Mouse (Mus musculus): ENCODE measurements around the gene Rasgef1c.

Gene Rasgef1c

GRCm38 (mm10) chr11:49901659-49902458 is at the start of gene Rasgef1c:
Gene Rasgef1c (plus strand): TSS chr11:49901835.
- peak; percentile 75 for DNase-seq (ENCODE audit: low read depth, low spot score)

DNA sequence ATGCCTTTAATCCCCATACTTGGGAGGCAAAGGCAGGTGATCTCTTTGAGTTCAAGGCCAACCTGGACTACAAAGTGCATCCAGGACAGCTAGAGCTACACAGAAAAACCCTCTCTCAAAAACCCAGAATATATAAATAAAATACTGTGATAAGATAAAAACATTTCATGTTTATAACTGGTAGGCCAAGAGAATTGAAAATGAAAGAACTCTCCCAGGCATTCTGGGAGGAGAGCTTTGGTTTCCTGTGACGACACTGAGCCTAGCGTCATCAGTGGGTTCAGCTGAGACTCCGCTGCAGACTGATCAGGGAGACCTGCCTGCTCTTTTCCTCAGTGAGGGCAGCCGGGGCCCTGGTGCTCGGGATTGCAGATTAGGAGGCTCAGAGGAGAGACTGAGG is 46.5 kb upstream of the Rasgef1c start:
- DNase-seq (ENCODE audit: low read depth, low spot score), result no peak

- no peak for DNase-seq (ENCODE audit: low read depth, low spot score)
Observed at GRCm38 (mm10) chr11:49861139-49861538, 40.5 kb upstream of the Rasgef1c start.

DNA sequence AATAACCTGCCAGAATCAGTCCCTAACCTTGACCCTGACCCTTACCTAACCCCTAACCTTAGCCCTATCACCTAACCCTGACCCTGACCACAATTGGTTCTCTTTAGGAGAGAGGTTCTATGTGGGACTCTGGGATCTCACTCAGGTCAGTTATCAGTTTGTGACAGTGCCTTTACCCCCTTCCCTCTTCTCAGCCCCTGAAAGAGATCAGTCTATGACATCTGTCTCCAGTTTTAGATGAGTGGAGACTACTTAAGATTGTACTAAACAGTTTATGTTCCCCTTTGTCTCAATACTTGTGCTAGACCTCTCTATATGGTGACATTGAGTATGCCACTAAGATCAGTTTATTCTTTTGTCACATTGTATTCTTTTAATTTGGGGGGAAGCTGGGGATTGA is 37.7 kb upstream of the Rasgef1c start:
- DNase-seq (ENCODE audit: low read depth, low spot score), result no peak

DNA sequence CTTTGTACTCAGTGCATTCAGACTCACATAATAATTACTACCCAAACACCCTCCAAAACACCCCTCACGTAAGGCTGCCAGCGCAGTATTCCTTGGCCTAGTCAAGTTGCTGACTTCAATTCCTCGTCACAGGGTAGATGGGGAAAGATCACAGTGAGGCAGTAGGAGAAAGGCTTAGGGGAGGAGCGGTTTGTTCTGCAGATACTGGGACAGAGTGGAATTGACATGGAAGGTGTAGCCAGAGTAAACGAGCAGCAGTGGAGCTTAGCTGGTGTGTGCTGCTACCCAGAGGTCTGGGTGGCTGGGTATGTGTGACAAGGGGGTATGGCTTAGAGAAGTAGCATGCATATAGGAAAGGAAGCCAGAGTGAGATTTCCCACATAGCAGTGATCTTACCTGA is 34.3 kb upstream of the Rasgef1c start:
- DNase-seq (ENCODE audit: low read depth, low spot score), result no peak

- peak; percentile 63 for DNase-seq (ENCODE audit: low read depth, low spot score)
Observed at GRCm38 (mm10) chr11:49869762-49870161, 31.9 kb upstream of the Rasgef1c start.

DNA sequence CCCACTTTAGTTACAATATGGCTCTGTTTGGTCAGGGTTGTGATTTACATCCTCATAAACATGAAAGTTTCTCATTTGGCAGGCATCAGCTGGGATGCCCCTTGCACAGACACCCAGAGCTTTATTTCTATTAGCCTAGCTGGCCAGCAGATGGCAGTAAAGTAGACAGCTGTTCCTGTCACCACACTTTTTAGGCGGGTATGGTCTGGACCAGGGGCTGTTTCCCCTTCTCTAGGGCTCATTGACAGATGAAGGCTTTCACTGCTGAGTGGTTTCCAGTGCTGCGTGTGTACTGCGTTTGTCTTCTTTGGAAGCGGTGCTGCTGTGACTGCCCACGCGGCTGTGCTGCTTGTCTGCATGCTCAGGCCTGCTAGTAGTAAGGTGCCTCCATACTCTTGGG is 29.7 kb upstream of the Rasgef1c start:
- peak; percentile 72 for DNase-seq (ENCODE audit: low read depth, low spot score)

DNA sequence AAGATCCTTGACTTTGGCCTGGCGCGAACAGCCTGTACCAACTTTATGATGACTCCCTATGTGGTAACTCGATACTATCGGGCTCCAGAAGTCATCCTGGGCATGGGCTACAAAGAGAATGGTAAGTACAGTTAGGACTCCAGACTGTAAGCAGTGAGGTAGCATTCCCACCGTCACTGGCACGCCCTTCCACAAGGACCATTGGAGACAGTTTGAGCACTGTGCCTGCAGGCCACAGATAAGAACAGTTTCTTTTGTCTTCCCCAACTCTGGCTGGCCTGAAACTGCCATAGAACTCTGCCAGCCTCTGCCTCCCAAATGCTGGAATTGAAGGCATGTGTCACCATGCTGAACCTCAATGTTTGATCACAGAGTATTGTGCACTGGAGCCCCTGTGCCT is 28.9 kb upstream of the Rasgef1c start:
- no peak for DNase-seq (ENCODE audit: low read depth, low spot score)

DNA sequence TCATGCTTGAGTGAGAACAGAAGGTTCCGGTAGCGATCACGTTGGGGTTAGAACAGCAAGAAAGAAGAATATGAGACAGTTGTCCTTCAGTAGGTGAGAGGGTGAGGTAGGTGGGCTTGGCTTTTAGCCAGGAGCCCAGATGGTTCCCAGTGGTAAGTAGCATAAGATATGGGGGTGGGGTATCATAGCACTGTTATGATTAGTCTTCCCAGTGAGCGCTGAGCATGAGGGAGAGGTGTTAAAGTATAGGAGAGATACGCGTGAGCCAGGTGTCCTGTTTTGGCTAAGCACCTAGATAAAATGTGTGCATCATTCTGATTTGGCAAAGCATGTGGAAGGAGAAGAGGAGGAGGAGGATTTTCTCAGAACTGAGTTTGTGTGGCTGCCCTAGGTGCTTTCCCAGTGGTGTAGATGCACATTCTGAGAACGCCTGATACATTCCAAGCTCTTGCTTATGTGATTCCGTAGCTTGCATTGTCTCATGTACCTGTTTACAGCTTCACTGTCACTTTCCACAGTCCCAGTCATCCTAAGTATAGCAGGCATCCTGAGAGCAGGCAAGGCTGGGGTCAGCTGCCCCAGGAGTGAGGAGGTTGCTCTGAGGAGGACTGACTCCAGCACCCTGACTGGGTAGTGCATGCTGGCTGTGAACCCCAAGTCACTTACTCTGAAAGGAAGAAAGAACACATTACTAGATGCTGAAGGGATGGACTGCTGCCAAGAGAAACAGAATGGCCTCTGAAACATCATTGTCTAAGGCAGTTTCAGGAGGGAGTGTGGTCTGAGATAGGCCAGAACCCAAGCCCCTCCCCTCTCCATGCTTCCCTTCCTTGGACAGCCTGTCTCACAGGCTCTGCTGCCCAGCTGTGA is 24.5 kb upstream of the Rasgef1c start:
- DNase-seq (ENCODE audit: low read depth, low spot score), result peak; percentile 28

DNA sequence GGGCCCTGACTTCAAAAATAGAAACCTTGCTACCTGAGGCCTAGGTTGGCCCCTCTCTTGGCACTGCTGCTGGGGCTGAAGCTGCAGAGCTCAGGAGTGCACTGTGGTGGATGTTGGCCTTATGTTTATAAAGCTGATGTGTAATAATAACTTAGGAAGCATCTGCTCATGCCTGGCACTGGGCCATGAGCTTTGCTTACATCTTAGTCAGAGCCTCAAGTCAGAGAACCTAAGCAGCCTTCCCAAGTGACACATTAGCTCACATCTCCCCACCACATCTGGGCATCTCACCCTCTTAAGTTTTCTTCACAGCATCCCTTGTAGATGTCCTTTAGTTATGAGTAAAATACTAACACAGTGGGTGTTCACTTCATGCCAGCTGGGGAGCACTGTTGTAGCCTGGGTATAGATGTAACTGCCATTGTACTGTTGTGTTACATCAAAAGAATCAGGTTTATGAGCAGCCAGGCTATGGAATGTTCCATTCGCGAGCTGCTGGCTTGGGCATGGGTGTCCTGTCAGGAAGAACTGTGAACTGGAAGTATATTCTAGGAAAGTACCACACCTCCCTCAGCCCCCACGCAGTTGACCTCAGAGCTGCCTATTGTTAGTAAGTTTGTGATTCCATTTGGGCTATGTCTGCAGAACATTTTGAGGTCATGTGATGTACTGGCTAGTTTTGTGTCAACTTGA is 21.5 kb upstream of the Rasgef1c start:
- DNase-seq (ENCODE audit: low read depth, low spot score), result no peak

DNA sequence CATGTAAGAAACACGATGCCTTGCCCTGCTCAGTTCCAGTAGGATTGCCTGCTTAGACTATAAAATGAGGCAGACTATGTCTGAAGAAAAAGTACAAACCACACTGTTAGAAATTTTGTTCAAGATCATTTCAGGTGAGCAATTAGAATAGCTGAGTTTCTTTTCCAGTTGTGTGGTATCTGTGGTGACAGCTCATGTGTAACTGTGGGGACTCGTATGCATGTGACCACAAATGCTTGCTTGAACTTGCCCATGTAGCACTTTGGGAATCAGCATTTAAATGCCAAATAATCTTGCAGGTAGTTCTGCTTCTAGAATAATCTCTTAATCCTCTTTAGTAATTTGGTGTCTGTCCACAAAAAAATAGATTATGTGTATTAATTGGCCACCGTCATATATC is 18.2 kb upstream of the Rasgef1c start:
- DNase-seq (ENCODE audit: low read depth, low spot score), result no peak

- DNase-seq (ENCODE audit: low read depth, low spot score), result no peak
Observed at GRCm38 (mm10) chr11:49888469-49888868, 13.2 kb upstream of the Rasgef1c start.

DNA sequence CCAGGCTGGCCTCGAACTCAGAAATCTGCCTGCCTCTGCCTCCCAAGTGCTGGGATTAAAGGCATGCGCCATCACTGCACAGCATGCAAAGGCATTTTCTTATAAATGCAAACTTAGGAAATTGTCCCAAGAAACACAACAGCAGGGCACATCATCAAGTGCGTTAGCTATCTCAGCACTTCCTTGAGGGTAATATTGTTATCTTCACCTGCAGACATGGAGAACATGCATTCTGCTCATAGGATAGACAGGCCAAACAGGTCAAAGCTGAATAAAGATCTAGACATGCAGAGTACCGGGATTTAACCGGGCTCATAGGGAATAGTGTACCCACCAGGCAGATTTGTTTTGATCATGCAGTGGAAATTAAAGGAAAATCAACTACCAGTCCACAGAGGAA is 9.6 kb upstream of the Rasgef1c start:
- no peak for DNase-seq (ENCODE audit: low read depth, low spot score)

DNA sequence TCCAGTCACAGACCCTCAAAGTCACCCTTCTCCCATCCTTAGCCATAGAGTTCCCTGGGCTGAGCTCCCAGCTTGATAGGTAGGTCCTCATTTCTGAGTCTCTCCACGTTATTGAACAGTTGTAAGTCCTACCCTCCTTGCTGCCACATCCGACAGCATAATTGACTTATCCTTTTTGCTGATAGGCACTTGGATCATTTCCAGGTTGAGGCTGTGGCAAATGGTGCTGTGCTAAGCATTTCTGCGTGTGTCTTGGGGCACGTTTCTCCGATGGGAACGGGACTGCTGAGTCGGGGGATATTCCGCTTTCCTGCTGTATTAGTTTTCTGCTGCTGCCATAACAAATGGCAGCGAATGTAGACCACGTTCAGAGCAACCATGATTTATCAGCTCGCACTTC is 7.8 kb upstream of the Rasgef1c start:
- no peak for DNase-seq (ENCODE audit: low read depth, low spot score)

- DNase-seq (ENCODE audit: low read depth, low spot score), result no peak
Observed at GRCm38 (mm10) chr11:49895966-49896590, 5.6 kb upstream of the Rasgef1c start.

- no peak for DNase-seq (ENCODE audit: low read depth, low spot score)
Observed at GRCm38 (mm10) chr11:49900043-49900442, 1.6 kb upstream of the Rasgef1c start.

GRCm38 (mm10) chr11:49900962-49901658 is 525 bp upstream of the Rasgef1c start:
- peak; percentile 22 for DNase-seq (ENCODE audit: low read depth, low spot score)

- DNase-seq (ENCODE audit: low read depth, low spot score), result peak; percentile 71
Observed at GRCm38 (mm10) chr11:49903333-49903732, 1.7 kb downstream of the Rasgef1c start.

GRCm38 (mm10) chr11:49918521-49919180 is 17.0 kb downstream of the Rasgef1c start:
- DNase-seq (ENCODE audit: low read depth, low spot score), result no peak

- DNase-seq (ENCODE audit: low read depth, low spot score), result no peak
Observed at GRCm38 (mm10) chr11:49919304-49919703, 17.7 kb downstream of the Rasgef1c start.

DNA sequence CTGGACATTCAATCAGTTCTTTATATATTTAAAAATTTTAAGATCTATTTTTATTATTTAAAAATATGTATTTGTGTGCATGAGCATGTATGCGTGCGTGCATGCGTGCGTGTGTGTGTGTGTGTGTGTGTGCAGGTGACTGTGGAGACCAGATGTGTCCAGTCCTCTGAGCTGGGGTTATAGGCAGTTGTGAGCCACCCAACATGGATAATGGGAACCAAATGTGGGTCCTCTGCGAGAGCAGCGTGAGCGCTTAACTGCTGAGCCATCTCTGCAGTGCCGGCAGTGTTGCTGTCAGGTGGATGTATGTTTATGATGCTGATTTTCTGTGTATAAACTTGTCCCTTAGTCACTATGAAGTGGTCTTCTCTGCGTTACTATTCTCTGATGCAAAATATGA is 21.9 kb downstream of the Rasgef1c start:
- DNase-seq (ENCODE audit: low read depth, low spot score), result no peak
